Mouse (Mus musculus): Measurements from ENCODE around the gene Clasp1. TPM values are rescaled to one million over a fixed set of nuclear protein-coding genes. Genes with fewer than 3 reads are reported as not detected.

The Clasp1 gene
- polyA plus RNA-seq (2014; fragmentation: Nextera tagmentation; extraction: Ambion mirVana) = 71.6 and 108 TPM in 2 replicates

DNA sequence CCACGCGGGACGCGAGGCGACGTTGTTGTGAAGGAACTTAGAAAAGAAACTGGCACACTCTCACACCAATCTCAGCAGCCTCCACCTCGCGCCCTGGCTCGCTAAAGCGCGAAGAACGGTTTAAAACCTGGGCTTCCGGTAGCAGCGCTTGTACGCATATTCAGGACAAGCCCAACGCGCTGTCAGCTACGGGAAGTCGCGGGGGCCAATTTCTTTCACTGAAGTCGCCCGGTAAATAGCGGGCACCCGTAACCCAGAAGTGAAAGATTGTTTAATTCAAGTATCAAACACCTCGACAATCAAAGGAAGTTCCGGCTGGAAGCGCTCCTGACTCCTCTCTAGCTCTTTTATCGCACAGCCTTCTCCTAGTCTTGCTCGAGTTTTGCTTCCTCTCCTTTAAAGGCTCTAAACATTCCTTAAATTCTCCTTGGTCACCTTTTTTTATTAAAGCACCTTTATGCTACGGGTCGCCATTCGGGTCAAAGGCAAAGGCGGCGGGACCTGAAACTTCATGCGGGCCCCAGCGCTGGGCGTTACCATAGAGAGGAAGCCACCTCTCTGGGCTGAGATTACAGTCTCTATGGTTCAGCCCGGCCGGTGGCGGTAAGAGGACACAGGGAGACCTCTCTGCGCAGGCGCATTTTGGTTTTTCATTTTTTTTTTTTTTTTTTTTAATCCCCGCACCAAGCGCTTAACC, at the start of gene Clasp1:
Gene Clasp1 (plus strand): TSS at position 302 of the 697 bp plus-strand sequence.
- ATAC-seq (peak; percentile 96), DNase-seq (ENCODE audit: low spot score) (peak; percentile 98)
- Histone ChIP-seq H3K4me1 (ENCODE audit: control insufficient read depth, insufficient read depth, low read length) (peaks cover 11% of the 10 kb centered on the region), H3K4me2 (ENCODE audit: low read length) (peak within 1 kb of the TSS; percentile 79), H3K9me3 (replicated peaks; ENCODE audit: control insufficient read depth, low read length) (no peaks in the 10 kb centered on the region), H3K27ac (ENCODE audit: low read depth, low read length) (peak within 1 kb of the TSS; percentile 92), H3K36me3 (ENCODE audit: control insufficient read depth, insufficient read depth, low read length) (0 out of 2 replicates have a peak, but pooled peaks cover 7% of the 10 kb centered on the region), H3K9ac (ENCODE audit: low read length) (peak within 1 kb of the TSS; percentile 93), H3K27me3 (replicated peaks; ENCODE audit: control insufficient read depth, insufficient read depth, low read length) (no peaks in the 10 kb centered on the region), H3K4me3 (ENCODE audit: low read depth, low read length) (peak within 1 kb of the TSS; percentile 80)
- under 1% methylated on average over 44 of the region's 44 CpGs for WGBS

DNA sequence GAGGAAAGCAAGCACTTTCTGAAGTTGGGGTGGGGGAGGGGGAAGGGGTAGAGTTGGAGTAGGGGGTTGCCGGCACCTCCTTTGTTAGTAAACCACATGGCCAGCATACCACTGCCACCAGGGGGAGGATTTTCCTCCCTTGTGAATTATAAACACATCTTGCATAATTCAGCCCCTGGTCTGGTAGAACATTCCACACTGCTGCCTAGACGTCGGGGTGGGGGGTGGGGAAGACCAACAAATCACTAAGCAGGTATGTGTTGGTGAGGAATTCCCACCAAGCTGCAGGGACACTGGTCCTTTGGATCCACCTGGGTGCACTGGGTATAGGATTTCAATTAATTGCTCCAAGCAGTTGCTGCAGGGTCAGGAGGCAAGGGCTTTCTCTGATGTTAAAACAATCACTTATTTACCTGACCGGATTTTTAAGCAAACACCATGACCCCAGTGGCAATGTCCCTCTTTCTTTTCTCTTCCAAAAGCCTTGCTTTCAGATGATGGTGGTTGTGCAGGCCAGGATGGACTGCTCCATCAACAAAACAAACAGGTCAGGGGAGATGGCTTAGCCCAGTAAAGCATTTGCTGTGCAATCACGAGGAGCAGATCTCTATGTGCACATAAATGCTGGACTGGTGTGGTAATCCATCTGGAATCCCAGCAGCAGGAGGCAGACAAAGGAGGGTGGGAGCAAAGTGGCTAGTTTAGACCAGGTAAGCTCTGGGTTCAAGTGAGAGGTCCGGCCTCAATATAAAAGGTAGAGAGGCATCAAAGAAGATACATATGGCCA, 45.0 kb upstream of the Clasp1 start:
- Histone ChIP-seq H3K4me1 (ENCODE audit: control insufficient read depth, insufficient read depth, low read length) (no peaks in the 10 kb centered on the region), H3K9ac (ENCODE audit: low read length) (no peak overlapping the region), H3K4me3 (ENCODE audit: low read depth, low read length) (no peak overlapping the region), H3K4me2 (ENCODE audit: low read length) (no peak overlapping the region), H3K36me3 (ENCODE audit: control insufficient read depth, insufficient read depth, low read length) (no peaks in the 10 kb centered on the region), H3K27me3 (replicated peaks; ENCODE audit: control insufficient read depth, insufficient read depth, low read length) (no peaks in the 10 kb centered on the region), H3K27ac (ENCODE audit: low read depth, low read length) (no peak overlapping the region), H3K9me3 (replicated peaks; ENCODE audit: control insufficient read depth, low read length) (no peaks in the 10 kb centered on the region)
- no peak for DNase-seq (ENCODE audit: low spot score)
- ATAC-seq = no peak
- WGBS = 42% methylated on average over 6 of the region's 6 CpGs

DNA sequence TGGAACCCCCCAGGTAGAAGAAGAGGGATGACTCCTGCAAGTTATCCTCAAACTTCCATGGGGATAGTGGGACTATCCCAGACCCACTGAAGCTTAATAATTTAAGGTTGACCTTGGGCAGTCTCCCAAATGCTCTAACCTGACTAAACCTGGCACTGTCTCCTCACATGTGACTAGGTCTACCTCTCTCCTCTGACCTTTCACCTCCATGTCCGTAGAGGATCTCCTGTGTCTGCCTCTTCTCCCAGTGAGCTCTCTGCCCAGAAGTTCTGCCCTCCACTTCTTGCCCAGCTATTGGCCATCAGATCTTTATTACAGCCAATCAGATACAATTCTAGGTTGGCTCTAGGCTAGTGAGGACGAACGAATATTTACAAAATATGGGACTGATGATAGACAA, 38.9 kb upstream of the Clasp1 start:
- H3K4me3 ChIP-seq (ENCODE audit: low read depth, low read length) = no peak overlapping the region
- DNase-seq (ENCODE audit: low spot score) = no peak
- no peaks in the 10 kb centered on the region for H3K9me3 ChIP-seq (replicated peaks; ENCODE audit: control insufficient read depth, low read length)
- H3K36me3 ChIP-seq (ENCODE audit: control insufficient read depth, insufficient read depth, low read length) = no peaks in the 10 kb centered on the region
- WGBS = 86% methylated on average over 3 of the region's 3 CpGs
- no peak for ATAC-seq
- H3K4me1 ChIP-seq (ENCODE audit: control insufficient read depth, insufficient read depth, low read length) = no peaks in the 10 kb centered on the region
- no peak overlapping the region for H3K4me2 ChIP-seq (ENCODE audit: low read length)
- H3K27me3 ChIP-seq (replicated peaks; ENCODE audit: control insufficient read depth, insufficient read depth, low read length) = no peaks in the 10 kb centered on the region
- no peak overlapping the region for H3K9ac ChIP-seq (ENCODE audit: low read length)
- no peak overlapping the region for H3K27ac ChIP-seq (ENCODE audit: low read depth, low read length)

DNA sequence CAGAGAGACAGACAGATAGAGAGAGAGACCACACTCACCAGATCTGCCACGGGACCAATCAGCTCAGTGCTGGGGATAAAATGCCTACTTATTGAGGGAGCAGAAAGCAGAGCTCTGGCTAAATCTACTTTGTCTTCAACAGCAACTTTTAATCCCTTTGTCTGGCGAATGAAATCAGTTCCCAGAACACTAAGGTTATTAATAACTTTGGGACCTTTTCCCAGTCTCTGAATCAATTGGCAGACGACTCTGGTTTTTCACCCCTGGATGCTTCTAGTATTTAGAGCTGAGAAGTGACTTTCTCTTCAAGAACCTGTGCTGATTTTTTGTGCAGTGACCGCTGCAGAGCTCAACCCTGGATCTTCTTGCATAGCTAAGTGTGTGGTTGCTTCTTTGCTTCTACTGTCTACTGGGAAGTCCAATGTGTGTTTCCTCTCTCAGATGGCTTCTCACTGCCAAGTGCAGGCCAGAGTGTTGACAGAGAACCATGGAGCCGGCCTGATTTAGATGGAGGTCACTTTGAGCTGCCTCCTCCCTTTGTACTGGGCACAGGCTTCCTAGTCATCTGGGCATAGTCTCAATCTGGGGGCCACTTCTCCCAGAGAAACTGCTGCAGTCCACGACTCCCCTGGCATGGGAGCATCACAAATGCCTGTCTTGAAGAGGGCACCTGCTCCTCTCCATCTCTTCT, 29.6 kb upstream of the Clasp1 start:
- 61% methylated on average over 6 of the region's 6 CpGs for WGBS
- H3K4me1 ChIP-seq (ENCODE audit: control insufficient read depth, insufficient read depth, low read length) = no peaks in the 10 kb centered on the region
- DNase-seq (ENCODE audit: low spot score) (no peak), ATAC-seq (no peak)
- H3K27me3 ChIP-seq (replicated peaks; ENCODE audit: control insufficient read depth, insufficient read depth, low read length) = no peaks in the 10 kb centered on the region
- no peak overlapping the region for H3K27ac ChIP-seq (ENCODE audit: low read depth, low read length)
- no peak overlapping the region for H3K4me3 ChIP-seq (ENCODE audit: low read depth, low read length)
- no peaks in the 10 kb centered on the region for H3K9me3 ChIP-seq (replicated peaks; ENCODE audit: control insufficient read depth, low read length)
- no peak overlapping the region for H3K9ac ChIP-seq (ENCODE audit: low read length)
- H3K36me3 ChIP-seq (ENCODE audit: control insufficient read depth, insufficient read depth, low read length) = no peaks in the 10 kb centered on the region
- H3K4me2 ChIP-seq (ENCODE audit: low read length) = no peak overlapping the region

DNA sequence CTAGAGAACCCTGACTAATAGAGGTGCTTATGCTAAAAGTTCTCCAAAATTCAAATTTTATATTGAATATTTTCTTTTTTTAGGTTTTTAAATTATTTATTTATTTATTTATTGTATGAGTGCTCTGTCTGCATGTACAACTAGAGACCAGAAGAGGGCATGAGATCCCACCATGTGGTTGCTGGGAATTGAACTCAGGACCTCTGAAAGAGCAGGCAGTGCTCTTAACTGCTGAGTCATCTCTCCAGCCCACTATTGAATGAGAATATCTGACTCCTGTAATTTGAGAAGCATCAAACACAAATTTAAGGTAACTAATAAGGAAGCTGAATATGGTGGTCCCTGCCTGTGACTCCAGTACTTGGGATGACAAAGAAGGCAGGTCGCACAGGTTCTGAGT, 20.9 kb upstream of the Clasp1 start:
- DNase-seq (ENCODE audit: low spot score) (peak; percentile 11), ATAC-seq (no peak)
- Histone ChIP-seq H3K4me3 (ENCODE audit: low read depth, low read length) (no peak overlapping the region), H3K9me3 (replicated peaks; ENCODE audit: control insufficient read depth, low read length) (no peaks in the 10 kb centered on the region), H3K9ac (ENCODE audit: low read length) (no peak overlapping the region), H3K4me1 (ENCODE audit: control insufficient read depth, insufficient read depth, low read length) (no peaks in the 10 kb centered on the region), H3K36me3 (ENCODE audit: control insufficient read depth, insufficient read depth, low read length) (no peaks in the 10 kb centered on the region), H3K27me3 (replicated peaks; ENCODE audit: control insufficient read depth, insufficient read depth, low read length) (no peaks in the 10 kb centered on the region), H3K27ac (ENCODE audit: low read depth, low read length) (no peak overlapping the region), H3K4me2 (ENCODE audit: low read length) (no peak overlapping the region)
- 97% methylated on average over 1 of the region's 1 CpGs for WGBS

DNA sequence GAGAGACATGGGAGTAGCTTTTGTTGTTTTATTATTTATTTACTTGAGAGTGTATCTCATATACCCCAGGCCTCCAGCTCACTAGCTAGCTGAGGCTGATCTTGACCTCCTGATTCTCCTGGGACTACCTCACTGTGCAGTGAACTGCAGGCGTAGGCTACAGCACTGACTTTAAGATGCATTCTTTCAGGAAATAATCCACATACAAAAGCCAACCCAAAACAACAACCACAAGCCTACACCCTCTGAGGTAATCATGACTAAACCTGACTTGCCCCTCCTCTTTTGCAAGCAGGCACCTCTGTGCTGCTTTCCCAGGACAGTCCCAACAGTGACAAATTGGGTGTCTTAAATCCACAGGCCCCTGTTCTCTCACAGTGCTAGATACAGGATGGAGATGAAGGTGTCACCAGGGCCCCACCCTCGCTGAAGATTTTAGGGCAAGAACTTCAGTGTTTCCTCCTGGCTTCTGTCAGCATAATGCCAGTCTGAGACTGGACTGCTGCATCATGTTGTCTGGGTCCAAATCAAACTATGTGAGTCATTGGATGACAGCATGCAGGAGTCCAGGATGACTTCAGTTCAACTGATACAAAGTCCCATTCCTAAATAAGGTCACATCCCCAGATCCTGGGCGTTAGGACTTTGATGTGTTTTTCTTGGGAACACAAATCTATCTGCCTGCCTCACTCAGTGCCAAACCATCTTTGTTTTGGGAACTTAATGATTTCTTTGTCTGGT, 20.0 kb upstream of the Clasp1 start:
- no peak for ATAC-seq
- no peak for DNase-seq (ENCODE audit: low spot score)
- H3K4me3 ChIP-seq (ENCODE audit: low read depth, low read length) = no peak overlapping the region
- WGBS = 69% methylated on average over 3 of the region's 3 CpGs
- H3K4me2 ChIP-seq (ENCODE audit: low read length) = no peak overlapping the region
- H3K9me3 ChIP-seq (replicated peaks; ENCODE audit: control insufficient read depth, low read length) = no peaks in the 10 kb centered on the region
- no peaks in the 10 kb centered on the region for H3K36me3 ChIP-seq (ENCODE audit: control insufficient read depth, insufficient read depth, low read length)
- H3K27me3 ChIP-seq (replicated peaks; ENCODE audit: control insufficient read depth, insufficient read depth, low read length) = no peaks in the 10 kb centered on the region
- no peak overlapping the region for H3K27ac ChIP-seq (ENCODE audit: low read depth, low read length)
- no peaks in the 10 kb centered on the region for H3K4me1 ChIP-seq (ENCODE audit: control insufficient read depth, insufficient read depth, low read length)
- no peak overlapping the region for H3K9ac ChIP-seq (ENCODE audit: low read length)

DNA sequence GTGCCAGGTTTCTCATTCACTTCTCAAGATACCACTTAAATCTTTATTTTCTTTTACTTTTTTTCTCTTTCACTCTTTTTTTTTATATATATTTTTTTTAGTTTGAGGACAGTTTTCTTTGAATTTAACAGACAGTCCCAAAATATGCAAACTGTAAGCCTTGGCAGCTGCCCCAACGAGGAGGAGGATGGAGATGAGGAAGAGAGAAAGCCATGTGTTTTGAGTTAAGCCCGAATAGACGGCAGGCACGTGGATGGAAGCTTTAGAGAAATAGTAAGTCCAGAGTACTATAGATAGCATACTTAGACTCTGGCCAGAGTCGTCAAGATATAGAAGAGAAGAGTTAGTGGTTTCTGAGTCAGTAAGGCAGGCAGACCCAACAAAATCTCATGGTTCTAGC, 11.1 kb upstream of the Clasp1 start:
- WGBS = 86% methylated on average over 5 of the region's 5 CpGs
- Histone ChIP-seq H3K4me1 (ENCODE audit: control insufficient read depth, insufficient read depth, low read length) (no peaks in the 10 kb centered on the region), H3K27me3 (replicated peaks; ENCODE audit: control insufficient read depth, insufficient read depth, low read length) (no peaks in the 10 kb centered on the region), H3K9me3 (replicated peaks; ENCODE audit: control insufficient read depth, low read length) (no peaks in the 10 kb centered on the region), H3K36me3 (ENCODE audit: control insufficient read depth, insufficient read depth, low read length) (no peaks in the 10 kb centered on the region), H3K4me3 (ENCODE audit: low read depth, low read length) (no peak overlapping the region), H3K4me2 (ENCODE audit: low read length) (no peak overlapping the region), H3K9ac (ENCODE audit: low read length) (no peak overlapping the region), H3K27ac (ENCODE audit: low read depth, low read length) (no peak overlapping the region)
- DNase-seq (ENCODE audit: low spot score) (no peak), ATAC-seq (no peak)

DNA sequence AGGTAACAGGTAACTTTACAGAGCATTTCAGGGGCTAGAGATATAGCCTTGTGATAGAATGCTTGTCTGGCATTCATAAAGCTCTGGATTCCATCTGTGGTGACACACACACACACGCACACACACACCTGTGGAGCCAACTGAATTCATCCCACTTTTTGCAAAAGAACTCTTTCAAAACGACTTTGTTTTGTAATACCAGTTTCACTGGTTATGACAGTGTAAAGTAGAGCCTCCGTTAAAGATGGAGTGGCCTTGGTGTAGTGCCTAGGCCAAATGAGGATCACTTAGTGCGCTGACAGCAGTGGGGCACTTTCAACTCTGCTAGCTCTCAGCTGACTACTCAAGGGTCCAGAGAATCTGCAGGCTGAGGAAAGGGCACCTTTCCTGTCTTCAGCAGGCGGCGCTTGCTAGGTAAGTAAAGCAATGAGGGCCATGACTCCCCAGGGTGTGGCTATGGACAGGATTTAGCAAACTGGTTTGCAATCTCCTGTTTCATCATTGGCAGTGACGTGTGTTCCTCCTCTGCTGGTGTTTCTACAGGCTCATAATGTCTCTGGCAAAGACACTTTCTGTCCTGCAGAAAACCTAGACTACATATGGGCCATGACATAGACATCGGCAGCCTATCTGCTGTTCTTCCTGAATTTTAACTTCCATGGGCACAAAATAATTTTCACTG, 8.6 kb upstream of the Clasp1 start:
- Histone ChIP-seq H3K9ac (ENCODE audit: low read length) (no peak overlapping the region), H3K4me2 (ENCODE audit: low read length) (no peak overlapping the region), H3K4me3 (ENCODE audit: low read depth, low read length) (no peak overlapping the region), H3K27ac (ENCODE audit: low read depth, low read length) (no peak overlapping the region), H3K9me3 (replicated peaks; ENCODE audit: control insufficient read depth, low read length) (no peaks in the 10 kb centered on the region), H3K36me3 (ENCODE audit: control insufficient read depth, insufficient read depth, low read length) (no peaks in the 10 kb centered on the region), H3K27me3 (replicated peaks; ENCODE audit: control insufficient read depth, insufficient read depth, low read length) (no peaks in the 10 kb centered on the region), H3K4me1 (ENCODE audit: control insufficient read depth, insufficient read depth, low read length) (no peaks in the 10 kb centered on the region)
- WGBS = 80% methylated on average over 8 of the region's 8 CpGs
- no peak for DNase-seq (ENCODE audit: low spot score)
- ATAC-seq = no peak
